Mouse (Mus musculus): ENCODE measurements around the gene Fgf10.

The Fgf10 gene

GRCm38 (mm10) chr13:118669491-118669890 is at the start of gene Fgf10:
TSS of gene Fgf10 (plus strand) at chr13:118669791.
- DNase-seq: no peak

GRCm38 (mm10) chr13:118629661-118630428 is 39.7 kb upstream of the Fgf10 start:
- no peak for DNase-seq

- no peak for DNase-seq
These were observed 38.1 kb upstream of the Fgf10 start for GRCm38 (mm10) chr13:118631500-118631899.

DNA sequence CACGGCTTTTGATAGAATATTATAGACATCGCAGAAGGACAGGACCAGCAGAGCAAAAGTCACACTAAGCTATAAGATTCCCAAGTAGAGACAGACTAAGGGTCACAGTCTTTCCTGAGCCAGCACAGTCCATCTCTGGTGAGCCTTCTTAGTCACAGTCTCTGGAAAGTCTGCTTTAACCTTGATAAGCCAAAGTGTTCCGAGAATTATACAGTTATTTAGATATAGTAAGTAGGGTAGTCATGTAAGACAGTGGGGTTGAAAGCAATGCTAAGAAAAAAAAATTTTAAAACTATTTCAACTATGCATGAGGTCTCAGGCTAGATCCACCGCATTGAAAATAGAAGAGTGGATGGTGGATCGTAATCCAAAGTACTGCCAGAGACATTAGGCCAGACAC is 33.5 kb upstream of the Fgf10 start:
- DNase-seq: no peak

GRCm38 (mm10) chr13:118642585-118642984 is 27.0 kb upstream of the Fgf10 start:
- DNase-seq: no peak

GRCm38 (mm10) chr13:118643138-118643537 is 26.5 kb upstream of the Fgf10 start:
- DNase-seq: no peak

- no peak for DNase-seq
These were observed 12.6 kb upstream of the Fgf10 start for GRCm38 (mm10) chr13:118656991-118657390.

DNA sequence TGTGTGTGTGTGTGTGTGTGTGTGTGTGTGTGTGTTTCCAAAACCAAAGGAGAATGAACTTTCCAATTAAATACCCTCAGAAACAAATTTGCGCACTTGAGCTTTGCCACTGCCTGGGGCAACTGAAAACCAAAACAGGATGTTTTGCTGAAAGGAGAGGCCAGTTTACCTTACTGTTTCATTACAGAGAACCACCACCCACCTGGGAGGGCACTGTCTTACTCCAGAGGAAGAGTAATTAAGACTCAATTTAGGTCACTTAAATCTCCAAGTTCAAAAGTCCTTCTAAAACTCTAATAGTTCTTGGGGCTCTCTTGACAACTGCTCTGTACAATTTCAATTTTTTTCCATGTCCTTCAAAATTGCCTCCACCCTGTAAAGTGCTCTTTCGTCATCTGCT is 11.6 kb upstream of the Fgf10 start:
- DNase-seq: peak; percentile 10 to 21

DNA sequence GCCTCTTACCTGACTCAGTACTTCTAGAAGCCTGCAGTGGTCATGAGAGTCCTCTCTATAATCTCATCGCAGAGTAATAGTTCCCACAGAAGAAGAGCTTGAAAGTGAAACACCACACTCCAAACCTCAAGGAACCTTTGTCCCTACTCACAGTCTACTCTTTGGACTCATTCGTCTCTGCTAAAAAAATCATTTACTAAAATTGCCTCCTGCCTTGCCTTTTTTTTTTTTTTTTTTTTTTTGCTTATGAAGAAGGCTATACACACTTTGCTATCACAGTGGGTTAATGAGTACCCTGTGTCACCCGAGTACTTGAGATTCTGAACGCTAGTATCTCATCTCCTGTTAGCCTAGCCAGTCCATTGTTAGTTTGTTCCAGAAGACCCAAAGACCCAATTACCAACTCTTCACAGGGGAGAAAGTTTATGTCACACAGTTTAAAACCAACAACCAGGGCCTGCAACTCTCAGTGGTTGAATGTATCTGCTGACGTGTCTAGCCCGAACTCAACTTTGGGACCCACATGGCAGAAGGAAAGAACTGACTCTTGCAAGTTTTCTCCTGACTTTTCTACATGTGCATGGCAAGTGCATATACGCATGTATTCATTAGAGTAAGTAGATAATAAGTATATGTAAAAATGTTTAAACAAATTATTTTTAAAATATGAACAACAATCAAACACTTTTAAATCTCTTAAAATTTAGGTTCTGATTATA is 10.8 kb upstream of the Fgf10 start:
- DNase-seq: peak; percentile 58 to 65

GRCm38 (mm10) chr13:118661664-118662063 is 7.9 kb upstream of the Fgf10 start:
- DNase-seq: no peak

DNA sequence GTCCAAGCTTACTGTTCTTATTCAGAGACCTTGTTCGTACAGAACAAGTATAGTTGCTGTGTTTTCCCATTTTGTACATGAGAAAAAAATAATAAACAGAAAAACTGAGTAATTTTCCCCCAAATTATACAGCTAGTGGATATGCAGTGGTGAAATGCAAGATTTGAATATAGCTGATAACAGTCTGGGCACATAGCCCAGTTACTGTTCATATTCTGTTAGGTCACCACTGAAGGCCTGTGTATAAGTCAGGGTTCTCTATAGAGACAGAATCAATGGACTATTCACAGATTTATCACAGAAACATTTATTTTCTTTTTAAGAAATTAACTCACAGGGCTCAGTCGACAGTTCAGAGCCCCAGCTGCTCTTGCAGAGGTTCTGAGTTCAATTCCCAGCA is 4.7 kb upstream of the Fgf10 start:
- no peak for DNase-seq

GRCm38 (mm10) chr13:118679228-118679627 is 9.6 kb downstream of the Fgf10 start:
- DNase-seq: no peak

GRCm38 (mm10) chr13:118693049-118693448 is 23.5 kb downstream of the Fgf10 start:
- no peak for DNase-seq

GRCm38 (mm10) chr13:118695103-118695502 is 25.5 kb downstream of the Fgf10 start:
- DNase-seq: no peak

DNA sequence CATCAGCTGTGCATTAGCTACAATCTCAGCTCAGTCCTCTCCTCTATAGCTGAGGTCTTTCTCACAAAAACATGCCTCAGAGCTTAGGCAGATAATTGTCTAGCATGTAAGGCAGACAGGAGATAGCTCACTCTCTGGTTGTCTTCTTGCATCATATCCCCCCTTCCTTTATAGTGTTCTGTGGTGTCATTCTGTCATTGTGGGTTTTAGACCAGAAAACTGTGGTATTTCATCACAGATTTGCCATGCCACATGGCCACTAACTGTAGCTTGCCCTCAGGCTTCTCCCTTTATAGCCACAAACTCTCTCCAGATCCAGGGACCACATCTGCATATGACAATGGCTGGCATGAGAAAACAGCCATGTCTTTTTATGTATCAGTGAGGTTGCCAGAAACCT is 34.1 kb downstream of the Fgf10 start:
- no peak for DNase-seq

- DNase-seq: no peak
These were observed 36.1 kb downstream of the Fgf10 start for GRCm38 (mm10) chr13:118705716-118706115.

- no peak for DNase-seq
These were observed 40.3 kb downstream of the Fgf10 start for GRCm38 (mm10) chr13:118709912-118710311.

DNA sequence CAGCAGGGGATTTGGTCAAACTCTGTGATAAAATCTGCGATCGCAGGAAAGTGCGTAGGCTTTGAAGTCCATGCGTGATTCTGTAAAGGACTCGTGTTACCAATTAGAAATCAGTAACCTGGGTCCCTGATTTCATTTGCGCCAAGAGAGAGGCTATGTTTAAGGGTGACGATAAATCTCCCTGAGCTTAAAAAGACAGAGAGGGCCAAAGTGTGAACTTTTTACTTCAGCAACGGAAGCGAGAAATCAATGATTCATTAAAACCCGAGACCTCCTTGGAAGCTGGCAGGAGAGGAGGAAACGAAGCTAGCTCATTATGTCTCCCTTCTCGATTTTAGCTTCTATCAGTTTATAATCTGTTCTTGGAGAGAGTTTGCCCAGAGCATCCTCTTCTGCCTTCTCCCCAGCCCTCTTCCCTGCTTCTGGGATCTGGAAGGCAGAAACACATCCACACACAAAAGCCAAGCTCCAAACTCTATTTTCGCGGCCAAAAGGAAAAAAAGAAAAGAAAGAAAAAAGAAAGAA is 44.1 kb downstream of the Fgf10 start:
- DNase-seq: peak; percentile 3 to 8

GRCm38 (mm10) chr13:118714284-118715065 is 44.9 kb downstream of the Fgf10 start:
- no peak for DNase-seq

DNA sequence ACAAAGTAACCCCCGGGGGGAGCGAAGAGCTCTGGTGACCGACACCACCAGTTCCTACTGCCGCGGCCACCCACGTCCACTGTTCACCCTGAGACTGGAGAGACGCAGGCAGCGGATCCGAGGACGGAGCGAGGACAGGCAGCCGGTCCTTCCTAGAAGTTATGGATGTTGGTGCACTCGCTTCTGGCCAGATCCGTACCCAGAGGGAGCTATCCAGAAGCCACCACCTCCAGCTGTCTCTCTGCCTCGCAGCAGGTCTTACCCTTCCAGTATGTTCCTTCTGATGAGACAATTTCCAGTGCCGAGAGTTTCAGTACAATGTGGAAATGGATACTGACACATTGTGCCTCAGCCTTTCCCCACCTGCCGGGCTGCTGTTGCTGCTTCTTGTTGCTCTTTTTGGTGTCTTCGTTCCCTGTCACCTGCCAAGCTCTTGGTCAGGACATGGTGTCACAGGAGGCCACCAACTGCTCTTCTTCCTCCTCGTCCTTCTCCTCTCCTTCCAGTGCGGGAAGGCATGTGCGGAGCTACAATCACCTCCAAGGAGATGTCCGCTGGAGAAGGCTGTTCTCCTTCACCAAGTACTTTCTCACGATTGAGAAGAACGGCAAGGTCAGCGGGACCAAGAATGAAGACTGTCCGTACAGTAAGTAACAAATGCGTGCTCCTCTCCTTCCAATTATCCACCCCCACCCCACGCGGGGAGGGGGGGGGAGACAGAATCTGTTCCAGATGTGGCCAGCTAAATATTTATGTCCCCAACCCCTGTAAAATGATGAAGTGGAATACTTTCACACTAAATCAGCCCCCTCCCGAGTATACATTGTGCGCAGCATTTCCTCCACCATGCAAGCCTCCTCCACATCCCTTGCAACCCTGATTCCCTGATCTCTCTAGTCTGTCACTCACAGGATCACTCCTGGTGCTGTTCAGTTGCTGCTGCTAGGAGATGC is 45.8 kb downstream of the Fgf10 start:
- peak in 1 of 2 experiments; percentile 10 for DNase-seq

DNA sequence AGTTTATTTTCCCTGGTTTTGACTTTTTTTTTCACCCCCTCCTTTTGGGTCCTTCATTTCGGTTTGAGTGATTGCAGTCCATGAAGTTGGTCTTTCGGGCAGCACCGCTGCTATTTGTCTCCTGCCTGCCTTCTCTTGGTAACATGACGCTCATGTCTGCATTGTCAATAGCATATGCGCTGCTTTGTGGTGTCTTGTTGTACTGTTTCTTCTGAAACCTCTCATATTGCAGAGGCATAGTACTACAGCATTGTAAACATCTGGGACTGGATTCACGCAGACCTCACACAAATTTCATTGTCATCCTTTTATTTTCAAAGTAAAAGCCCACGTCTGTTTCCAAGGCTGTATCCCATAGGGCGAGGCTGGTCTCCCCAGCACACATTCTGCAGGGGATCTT is 46.7 kb downstream of the Fgf10 start:
- no peak for DNase-seq

- DNase-seq: no peak
These were observed 47.1 kb downstream of the Fgf10 start for GRCm38 (mm10) chr13:118716726-118717125.

Data from kidney, adult 8-10 months (tissue).